Mouse (Mus musculus) spleen, adult 18-20 months (tissue): ENCODE results near the gene Ppp2r3c.
"Not testable (repeated sequence)": the region's sequence is repeated elsewhere in the genome, so short reads cannot be mapped to it uniquely, and the experiment has no call there.

Source experiments
- DNase-seq, 2 experiments: peaks; one replicate each; pipeline ENCODE4 v3.0.0; 2022; ENCODE audit warnings: mixed read lengths in 2 of 2

Gene Ppp2r3c

DNA sequence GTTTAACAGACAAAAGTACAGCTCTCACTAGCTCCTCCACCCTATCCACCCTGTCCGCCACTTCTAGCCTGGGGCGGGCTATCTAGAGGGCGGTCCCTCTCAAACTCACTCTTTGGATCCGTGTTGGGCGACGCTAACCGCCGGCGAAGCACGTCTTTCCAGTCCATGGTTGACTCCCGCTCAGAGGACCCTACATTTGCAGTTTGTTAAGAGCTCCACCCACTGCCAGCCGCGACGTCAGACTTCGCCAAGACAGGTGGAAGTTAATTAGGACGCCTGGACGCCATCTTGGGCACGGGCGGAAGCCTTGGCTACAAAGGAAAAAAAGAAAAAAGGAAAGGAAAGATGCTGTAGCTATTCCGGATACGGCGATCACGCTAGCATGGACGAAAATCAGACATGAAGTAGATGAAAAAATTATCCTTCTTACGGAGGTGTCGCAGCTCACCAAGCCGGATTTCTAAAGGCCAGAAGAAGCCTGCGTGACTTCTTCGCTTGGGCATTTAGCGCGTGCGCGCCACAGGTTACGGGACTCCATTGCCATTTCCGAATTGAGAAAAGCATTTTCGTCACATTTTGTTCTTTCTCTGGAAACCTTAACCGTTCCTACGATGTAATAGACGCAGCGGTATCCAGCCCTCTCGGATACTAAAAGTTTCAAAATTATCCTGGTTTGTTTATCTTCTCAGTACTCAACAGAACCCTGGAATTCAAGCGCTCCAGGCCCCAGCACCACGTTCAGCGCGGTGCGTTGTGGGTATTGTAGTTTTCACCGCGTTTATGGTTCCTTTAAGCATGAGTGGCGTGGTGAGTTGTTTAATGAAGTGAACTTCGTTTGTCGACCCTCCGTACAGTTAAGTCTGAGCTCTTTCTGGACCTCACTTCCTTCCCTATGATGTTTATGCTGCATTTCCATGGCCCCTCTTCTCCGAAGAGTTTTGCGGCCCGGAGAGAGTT, at the start of gene Ppp2r3c:
TSS of gene Ppp2r3c (minus strand) at position 514 of the 957 bp plus-strand sequence.
- DNase-seq: peak; percentile 80 to 87

- no peak for DNase-seq
Observed at GRCm38 (mm10) chr12:55344583-55344982, 41.8 kb upstream of the Ppp2r3c start.

DNA sequence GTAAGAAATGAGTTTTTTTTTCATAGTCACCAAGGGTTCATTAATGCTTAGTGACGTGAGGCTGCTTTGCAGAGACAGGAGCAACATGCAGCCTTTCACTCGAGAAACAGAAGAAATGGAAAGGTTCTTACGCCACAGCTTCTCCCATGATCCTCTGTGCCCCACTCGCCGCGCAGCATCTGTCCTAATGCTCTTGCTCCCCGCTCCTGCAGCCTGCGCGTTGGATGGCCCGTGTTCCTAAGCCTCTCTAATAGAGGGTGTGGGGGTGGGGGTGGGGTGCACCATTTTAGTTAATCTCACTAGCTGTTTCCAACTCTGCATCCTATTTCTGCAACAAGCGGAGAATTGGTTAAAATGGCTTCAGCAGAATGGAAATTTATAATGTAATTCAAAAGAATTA, 41.2 kb upstream of the Ppp2r3c start:
- DNase-seq: no peak

- DNase-seq: not testable (repeated sequence)
Observed at GRCm38 (mm10) chr12:55343045-55343444, 40.2 kb upstream of the Ppp2r3c start.

DNA sequence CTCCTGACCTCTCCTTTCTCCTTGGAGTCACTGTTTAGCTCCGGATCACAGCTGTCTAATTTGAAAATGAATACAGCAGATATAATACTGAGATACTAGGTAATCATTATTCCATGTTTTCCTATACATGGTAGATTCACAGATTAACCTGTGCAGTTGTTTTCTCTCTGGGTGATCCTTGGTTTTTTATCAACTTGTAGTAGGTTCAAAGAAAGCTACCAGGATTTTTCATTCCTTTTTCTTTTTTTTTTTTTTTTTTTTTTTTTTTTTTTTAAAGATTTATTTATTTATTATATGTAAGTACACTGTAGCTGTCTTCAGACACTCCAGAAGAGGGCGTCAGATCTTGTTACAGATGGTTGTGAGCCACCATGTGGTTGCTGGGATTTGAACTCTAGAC, 35.7 kb upstream of the Ppp2r3c start:
- not testable (repeated sequence) for DNase-seq

DNA sequence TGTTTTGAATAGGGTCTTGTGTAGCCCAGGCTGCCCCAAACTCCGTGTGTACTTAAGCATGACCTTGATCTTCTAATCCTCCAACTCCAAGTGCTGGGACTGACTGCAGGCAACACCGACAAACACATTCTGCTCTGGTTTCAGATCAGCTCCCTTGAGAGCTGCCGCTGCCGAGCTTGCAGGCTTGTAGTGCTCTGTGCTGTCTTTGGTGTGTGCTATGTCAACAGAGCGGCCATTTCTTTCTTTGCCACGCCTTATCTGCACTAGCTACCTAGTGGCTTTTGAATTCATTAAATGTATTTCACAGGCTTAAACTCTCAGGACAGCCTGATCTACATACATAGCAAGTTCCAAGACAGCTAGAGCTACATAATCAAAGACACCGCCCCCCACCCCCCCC, 30.9 kb upstream of the Ppp2r3c start:
- no peak for DNase-seq

GRCm38 (mm10) chr12:55329351-55329750, 26.6 kb upstream of the Ppp2r3c start:
- no peak for DNase-seq

GRCm38 (mm10) chr12:55328784-55329183, 26.0 kb upstream of the Ppp2r3c start:
- DNase-seq: no peak

DNA sequence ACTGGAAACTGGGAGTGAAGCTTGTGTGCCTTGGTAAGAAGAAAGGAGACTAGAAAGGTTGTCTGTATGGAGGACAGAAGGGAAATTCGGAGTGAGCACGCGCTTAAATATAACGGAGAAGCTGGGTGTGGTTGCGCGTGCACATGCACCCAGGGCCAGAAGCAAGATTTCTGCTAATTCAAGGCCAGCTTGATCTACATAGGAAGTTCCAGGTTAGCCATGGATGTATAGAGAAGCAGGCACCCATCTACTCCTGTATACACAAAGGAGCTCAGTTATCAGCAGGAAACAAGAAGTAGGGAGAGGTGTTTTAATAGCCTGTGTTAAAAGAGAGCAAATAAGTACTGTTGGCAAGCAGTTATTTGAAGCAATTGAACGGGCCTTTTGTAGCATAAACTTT, 22.9 kb upstream of the Ppp2r3c start:
- no peak for DNase-seq

DNA sequence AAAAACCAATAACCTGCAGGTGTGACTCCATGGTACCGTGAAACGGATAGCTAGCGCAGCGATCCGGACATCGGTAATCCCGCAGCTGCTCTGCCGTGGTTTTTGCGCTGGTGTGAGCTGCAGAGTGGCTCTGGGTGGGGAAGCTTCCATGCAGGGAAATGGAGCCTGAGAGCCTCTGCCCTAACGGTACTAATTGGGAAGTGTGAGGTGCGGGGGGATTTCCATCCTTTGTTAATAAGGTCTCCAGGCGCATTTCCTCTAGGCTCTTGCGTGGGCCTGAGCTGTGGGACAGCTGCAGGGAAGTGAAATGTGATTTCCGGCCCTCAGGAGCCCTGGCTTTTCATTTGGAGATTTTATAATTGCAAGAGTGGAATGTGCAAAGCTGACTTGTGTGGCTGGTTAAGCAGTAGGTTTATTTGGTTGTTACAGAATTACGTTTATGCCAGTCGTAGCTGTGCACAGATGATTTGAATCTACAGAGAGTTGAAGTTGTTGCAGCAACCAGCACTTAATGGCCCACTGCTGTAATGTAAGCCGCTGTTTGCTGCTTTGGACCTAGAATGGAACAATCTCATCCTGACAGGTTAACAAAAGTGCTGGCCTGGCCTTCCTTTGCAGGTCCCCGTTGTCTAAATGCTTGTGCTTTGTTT, 19.0 kb upstream of the Ppp2r3c start:
- DNase-seq: no peak

GRCm38 (mm10) chr12:55315192-55315591, 12.4 kb upstream of the Ppp2r3c start:
- peak; percentile 26 to 62 for DNase-seq

DNA sequence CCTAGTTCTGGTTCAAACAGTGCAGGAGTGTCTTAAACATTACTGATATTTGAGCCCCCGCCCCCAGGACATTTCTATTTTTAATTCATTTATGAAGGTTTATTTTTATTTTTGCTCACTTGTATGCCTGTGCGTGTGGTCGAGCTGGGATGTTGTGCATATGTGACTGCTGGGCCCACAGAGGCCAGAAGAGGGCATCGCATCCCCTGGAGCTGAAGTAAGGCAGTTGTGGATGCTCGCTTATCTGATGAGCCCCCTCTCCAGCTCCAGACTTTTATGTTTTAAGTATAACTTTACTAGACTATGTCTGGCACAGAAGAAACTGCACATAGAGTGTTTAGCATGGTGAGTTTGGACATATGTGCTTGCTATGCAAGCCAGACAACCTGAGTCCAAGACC, 11.1 kb upstream of the Ppp2r3c start:
- no peak for DNase-seq

DNA sequence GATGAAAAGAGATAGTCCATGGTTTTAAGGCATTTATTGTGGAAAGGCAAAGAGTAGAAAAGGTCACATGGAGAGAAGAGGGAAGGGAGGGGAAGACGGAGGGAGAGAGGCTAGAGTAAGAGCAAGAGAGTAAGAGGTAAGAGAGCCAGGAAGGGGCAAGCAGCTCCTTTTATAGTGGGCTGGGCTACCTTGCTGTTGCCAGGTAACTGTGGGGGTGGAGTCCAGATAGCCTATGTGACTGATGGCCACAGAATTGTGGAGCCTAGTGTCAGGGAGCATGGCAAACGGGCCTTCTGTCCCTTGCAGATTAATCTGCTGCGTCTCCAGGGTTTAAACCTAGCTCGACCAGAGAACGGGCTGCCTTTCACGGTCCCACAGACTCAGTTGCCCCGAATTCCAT, 9.0 kb upstream of the Ppp2r3c start:
- DNase-seq: no peak

DNA sequence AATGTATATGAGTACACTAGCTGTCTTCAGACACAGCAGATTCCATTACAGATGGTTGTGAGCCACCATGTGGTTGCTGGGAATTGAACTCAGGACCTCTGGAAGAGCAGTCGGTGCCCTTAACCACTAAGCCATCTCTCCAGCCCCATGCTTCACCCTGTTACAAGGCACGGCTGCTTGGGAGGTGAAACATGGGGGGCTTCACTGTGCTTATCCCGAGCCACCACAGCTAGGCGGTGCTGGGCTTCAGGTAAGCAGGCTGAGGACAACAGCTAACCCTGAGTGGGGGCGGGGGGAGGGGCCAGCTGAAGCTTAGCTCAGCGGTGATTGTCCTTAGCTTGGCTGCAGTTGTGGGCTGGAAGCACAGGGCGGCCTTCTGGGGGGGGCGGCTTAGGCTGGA, 6.7 kb upstream of the Ppp2r3c start:
- no peak for DNase-seq

- DNase-seq: no peak
Observed at GRCm38 (mm10) chr12:55308731-55309130, 5.9 kb upstream of the Ppp2r3c start.

GRCm38 (mm10) chr12:55307566-55307965, 4.8 kb upstream of the Ppp2r3c start:
- no peak for DNase-seq

GRCm38 (mm10) chr12:55306371-55306770, 3.6 kb upstream of the Ppp2r3c start:
- DNase-seq: no peak

- no peak for DNase-seq
Observed at GRCm38 (mm10) chr12:55301472-55302300, 1.1 kb downstream of the Ppp2r3c start.

- DNase-seq: no peak
Observed at GRCm38 (mm10) chr12:55300820-55301351, 1.9 kb downstream of the Ppp2r3c start.

GRCm38 (mm10) chr12:55299336-55299735, 3.5 kb downstream of the Ppp2r3c start, which contains the start of gene 1110008L16Rik:
TSS of gene 1110008L16Rik (plus strand) at chr12:55299577.
- DNase-seq: no peak

DNA sequence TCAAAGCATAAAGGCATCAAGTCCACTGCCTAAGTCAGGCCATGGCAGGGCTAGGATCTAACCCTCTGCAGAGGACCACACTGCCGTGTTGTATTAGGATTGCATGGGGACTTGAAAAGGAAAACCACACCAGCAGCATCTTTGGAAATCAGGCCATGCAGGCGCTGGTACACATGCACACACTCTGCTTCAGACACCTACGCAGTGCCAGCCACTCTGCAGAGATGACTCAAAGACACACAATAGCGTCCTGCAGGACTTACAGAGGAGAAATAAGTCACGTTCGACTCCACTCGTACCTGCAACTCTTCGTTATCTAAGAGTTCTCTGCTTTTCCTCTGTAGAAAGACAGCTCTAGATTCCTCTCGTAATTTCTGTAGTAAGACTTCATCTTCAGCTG, 4.7 kb downstream of the Ppp2r3c start:
- DNase-seq: no peak

DNA sequence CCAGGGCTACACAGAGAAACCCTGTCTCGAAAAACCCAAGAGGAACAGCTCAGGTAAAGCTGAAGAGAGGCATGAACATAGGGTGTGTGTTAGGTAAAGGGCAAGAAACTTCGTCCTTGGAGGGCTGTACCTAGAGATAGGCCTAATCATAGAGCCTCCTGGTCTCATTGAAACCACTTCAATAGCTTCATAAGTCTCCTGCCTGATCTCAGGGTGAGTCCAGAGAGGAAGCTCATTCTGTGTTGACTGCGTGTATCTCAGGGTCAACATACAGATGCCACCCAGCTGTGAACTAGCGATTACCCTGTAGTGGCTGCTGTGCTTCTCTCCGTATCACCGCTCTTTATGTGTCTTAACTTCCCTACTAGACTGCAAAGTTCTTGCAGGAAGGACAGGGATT, 25.2 kb downstream of the Ppp2r3c start:
- DNase-seq: not testable (repeated sequence)

GRCm38 (mm10) chr12:55272243-55272642, 30.6 kb downstream of the Ppp2r3c start:
- no peak for DNase-seq
